Mouse (Mus musculus) erythroblast, embryonic 14.5 days (primary cell): ENCODE measurements around the gene Zc3h18.

Source experiments
- GATA1 ChIP-seq: IDR thresholded peaks from 2 replicates; pipeline ENCODE4 v1.6.1; 2012; ENCODE audit warnings: low read length, inconsistent platforms, mixed read lengths
- TAL1 ChIP-seq: IDR thresholded peaks from 3 replicates; pipeline ENCODE4 v1.6.1; 2012; ENCODE audit warnings: low read length, inconsistent platforms, mixed read lengths

DNA sequence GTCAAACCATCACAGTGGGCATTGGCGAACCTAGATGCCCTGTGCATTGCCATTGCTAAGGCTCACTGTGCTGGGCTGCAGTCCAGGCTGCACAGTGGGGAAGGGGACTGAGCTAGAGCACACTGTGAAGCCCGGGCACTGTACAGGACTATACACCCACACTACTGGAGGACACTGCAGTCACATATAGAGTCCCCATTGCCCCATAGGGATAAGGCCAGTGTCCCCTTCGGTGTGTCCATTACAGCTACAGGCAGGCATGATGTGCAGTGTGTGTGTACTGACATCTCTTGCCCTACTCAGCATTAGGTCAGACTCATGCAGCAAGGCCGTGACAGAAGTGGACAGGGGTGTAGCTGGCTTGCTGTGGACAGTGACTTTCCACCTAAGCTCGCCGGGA, 34.6 kb upstream of the Zc3h18 start:
- TF ChIP-seq GATA1 (no peak), TAL1 (no peak)
